Mouse (Mus musculus) urinary bladder, postnatal 0 days (tissue): ENCODE results near the gene Actg2. TPM values are rescaled to one million over a fixed set of nuclear protein-coding genes. Genes with fewer than 3 reads are reported as not detected.

ENCODE experiments used
- polyA plus RNA-seq: library from polyadenylated mRNA; unstranded; fragments of >200 nt; fragmentation: Nextera tagmentation; extraction: Ambion mirVana; gene quantifications from 2 replicates; pipeline ENCODE4 v1.2.1, GENCODE M21; 2015

Actg2 gene
- 29,390 and 31,333 TPM in 2 replicates for polyA plus RNA-seq

GRCm38 (mm10) chr6:83536028-83536794 lies at the start of gene Actg2:
Gene Actg2 (minus strand): TSS chr6:83536265.

GRCm38 (mm10) chr6:83572671-83573070 lies 36.6 kb upstream of the Actg2 start, which contains the start of gene Stambp:
Gene Stambp (minus strand): TSS chr6:83572729.

GRCm38 (mm10) chr6:83506258-83507167 lies 29.6 kb downstream of the Actg2 start, which contains the start of gene Dguok:
Gene Dguok (minus strand): TSS chr6:83506969.

Other genes starting within 250 kb of the Actg2 start
- gene Mthfd2, start 210.4 kb downstream of the Actg2 start, polyA plus RNA-seq = 26.2 and 28.9 TPM in 2 replicates
- 36.6 and 42.2 TPM in 2 replicates for gene Mob1a, start 210.2 kb downstream of the Actg2 start, polyA plus RNA-seq
- 134 and 157 TPM in 2 replicates for gene Bola3, start 187.1 kb downstream of the Actg2 start, polyA plus RNA-seq
- gene Tet3, start 77.2 kb downstream of the Actg2 start, polyA plus RNA-seq = 16.8 and 19.9 TPM in 2 replicates
- gene Dguok, start 29.3 kb downstream of the Actg2 start, polyA plus RNA-seq = 46.0 and 47.5 TPM in 2 replicates
- 27.5 and 32.2 TPM in 2 replicates for gene Stambp, start 36.5 kb upstream of the Actg2 start, polyA plus RNA-seq
- gene Clec4f, start 119.9 kb upstream of the Actg2 start, polyA plus RNA-seq = 0.05 TPM in 1 of 2 replicates, not detected in the other
- gene Cd207, start 141.6 kb upstream of the Actg2 start, polyA plus RNA-seq = not detected in 2 replicates
- gene Vax2, start 175.0 kb upstream of the Actg2 start, polyA plus RNA-seq = not detected in 2 replicates
- gene Atp6v1b1, start 206.7 kb upstream of the Actg2 start, polyA plus RNA-seq = not detected in 2 replicates
- gene Ankrd53, start 226.4 kb upstream of the Actg2 start, polyA plus RNA-seq = not detected in 2 replicates
- 66.7 and 72.6 TPM in 2 replicates for gene Tex261, start 239.5 kb upstream of the Actg2 start, polyA plus RNA-seq